Mouse (Mus musculus) MEL (cell line): Measurements from ENCODE around the gene Srebf1.

ENCODE experiments used
- CTCF ChIP-seq, 3 experiments: IDR thresholded peaks in 2 of 3; conservative IDR thresholded peaks in 1 of 3; 2 replicates each; pipeline ENCODE4 v1.5.1; 2011 to 2012; ENCODE audit warnings: low read length in 3 of 3, low read depth in 2 of 3, mild to moderate bottlenecking in 2 of 3, improper control_type of control experiment in 1 of 3, inconsistent platforms in 1 of 3, mixed read lengths in 1 of 3, moderate library complexity in 1 of 3; ENCODE audit not compliant: control insufficient read depth in 1 of 3, insufficient read depth in 1 of 3, poor library complexity in 1 of 3, severe bottlenecking in 1 of 3
- GATA1 ChIP-seq: IDR thresholded peaks from 2 replicates; pipeline ENCODE4 v1.6.1; 2011; ENCODE audit warnings: low read depth, low read length, improper control_type of control experiment
- MAZ ChIP-seq: IDR thresholded peaks from 2 replicates; pipeline ENCODE4 v1.6.1; 2012; ENCODE audit warnings: low read depth, mild to moderate bottlenecking, inconsistent platforms, low read length, improper control_type of control experiment
- POLR2A ChIP-seq, 2 experiments: IDR thresholded peaks; 2 replicates each; pipeline ENCODE4 v1.6.1; 2011 to 2012; ENCODE audit warnings: low read length in 2 of 2, mild to moderate bottlenecking in 2 of 2, control low read depth in 1 of 2, improper control_type of control experiment in 1 of 2, low read depth in 1 of 2, moderate library complexity in 1 of 2; ENCODE audit not compliant: control insufficient read depth in 1 of 2, insufficient read depth in 1 of 2, poor library complexity in 1 of 2
- SIN3A ChIP-seq: IDR thresholded peaks from 2 replicates; pipeline ENCODE4 v1.6.1; 2012; ENCODE audit warnings: low read length, improper control_type of control experiment, inconsistent platforms
- ZKSCAN1 ChIP-seq: IDR thresholded peaks from 2 replicates; pipeline ENCODE4 v1.6.1; 2012; ENCODE audit warnings: low read depth, mild to moderate bottlenecking, inconsistent platforms, low read length, improper control_type of control experiment, moderate library complexity
- ZNF384 ChIP-seq: IDR thresholded peaks from 2 replicates; pipeline ENCODE4 v1.6.1; 2012; ENCODE audit warnings: low read depth, mild to moderate bottlenecking, inconsistent platforms, low read length, improper control_type of control experiment

DNA sequence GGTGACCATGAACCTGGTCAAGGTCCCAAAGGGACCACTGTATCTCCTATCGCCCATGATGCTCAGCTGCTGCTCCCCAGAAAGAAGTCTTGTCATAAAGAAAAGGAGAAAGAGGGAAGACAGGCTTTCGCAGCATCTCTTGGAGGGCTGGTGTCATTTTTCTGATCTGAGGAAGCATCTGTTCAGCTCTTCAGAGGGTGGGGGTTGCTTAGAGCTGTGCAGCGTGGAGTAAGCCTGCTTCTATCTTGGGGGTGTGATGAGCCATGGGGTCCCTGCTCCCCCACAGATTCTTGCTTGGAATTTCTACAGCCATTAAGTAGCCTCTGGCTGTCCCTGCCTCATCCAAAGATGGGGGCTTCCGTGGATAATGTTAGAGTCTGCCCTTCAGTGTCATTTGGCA, 64.1 kb downstream of the Srebf1 start:
- no peak for TF ChIP-seq ZKSCAN1
- no peak for TF ChIP-seq CTCF (IDR thresholded peaks at IDR 0.05 in 2 of 3, conservative IDR thresholded peaks at IDR 0.05 in 1 of 3; ENCODE audit: control insufficient read depth in 1 of 3, insufficient read depth in 1 of 3, low read depth in 2 of 3, low read length in 3 of 3, poor library complexity in 1 of 3, severe bottlenecking in 1 of 3)
- no peak for TF ChIP-seq POLR2A (IDR thresholded peaks at IDR 0.05; ENCODE audit: control insufficient read depth in 1 of 2, insufficient read depth in 1 of 2, low read depth in 1 of 2, low read length in 2 of 2, poor library complexity in 1 of 2)
- no peak for TF ChIP-seq SIN3A
- no peak for TF ChIP-seq ZNF384
- TF ChIP-seq MAZ: no peak
- no peak for TF ChIP-seq GATA1
